Comparison of ENCODE assay signal across 17 mouse cellular contexts in the genomic region with DNA sequence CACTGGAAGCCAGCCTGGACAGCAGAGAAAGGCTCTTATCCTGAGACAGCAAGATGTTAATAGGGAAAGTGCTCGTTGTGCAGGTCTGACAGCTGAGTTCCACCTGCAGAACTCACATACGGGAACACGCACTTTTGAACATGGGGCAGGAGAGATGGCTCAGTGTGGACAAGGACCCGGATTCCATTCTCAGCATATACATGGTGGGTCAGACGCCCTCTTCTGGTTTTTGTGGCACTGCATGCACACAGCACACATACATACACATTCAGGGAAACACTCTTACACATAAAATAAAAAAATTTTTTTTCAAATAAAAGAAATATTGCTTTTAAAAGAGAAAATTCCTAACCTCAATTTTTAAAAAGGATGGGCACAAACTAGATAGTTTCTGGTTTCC. TPM values are rescaled to one million over a fixed set of nuclear protein-coding genes. Genes with fewer than 3 reads are reported as not detected.
A peak's percentile ranks its signal among the peaks of the same experiment; 100 is the strongest.
DNase-seq lines count a peak whose midpoint lies in the region; ATAC-seq and TF ChIP-seq lines count a peak whose summit lies in the region.
"Had no signal": no experiment of that assay in that cellular context is flagged by ENCODE, and none has a peak within 500 bp of the region (broad histone marks: within the 10 kb centered on the region; RNA-seq: fewer than 3 reads in every experiment).

No protein-coding gene starts in this region.

- TF ChIP-seq POLR2A in cerebellum, adult 2 months (IDR thresholded peaks at IDR 0.05; ENCODE audit: borderline replicate concordance, insufficient read depth, low read length): no peak

- H3K9me3 ChIP-seq in heart, embryonic 13.5 days: 0 out of 2 replicates have a peak, but pooled peaks cover 5% of the 10 kb centered on the region
- H3K9me3 ChIP-seq in kidney, postnatal 0 days (replicated peaks; ENCODE audit: low read length): no peaks in the 10 kb centered on the region
- H3K9me3 ChIP-seq: forebrain, embryonic 10.5 days; liver, embryonic 12.5 days had no signal

- H3K27me3 ChIP-seq in cerebellum, adult 2 months (ENCODE audit: control insufficient read depth, insufficient read depth, low read length): no peaks in the 10 kb centered on the region
- H3K27me3 ChIP-seq in heart, embryonic 13.5 days (replicated peaks): no peaks in the 10 kb centered on the region; the same call in 1 of the 2 replicates
- no peaks in the 10 kb centered on the region for H3K27me3 ChIP-seq in kidney, postnatal 0 days (ENCODE audit: insufficient read depth, low read length)

- H3K9ac ChIP-seq in heart, embryonic 13.5 days: peak overlapping the region; percentile 71
- no peak overlapping the region for H3K9ac ChIP-seq in kidney, postnatal 0 days (ENCODE audit: low read depth, low read length)
- H3K9ac ChIP-seq: liver, embryonic 12.5 days had no signal

- no peak for ATAC-seq in heart, embryonic 13.5 days (ENCODE audit: extremely low read depth, insufficient number of reproducible peaks, low FRiP score, low TSS enrichment)
- ATAC-seq in kidney, postnatal 0 days (replicated peaks; ENCODE audit: low FRiP score, low read depth): no peak
- ATAC-seq: liver, embryonic 12.5 days had no signal

- WGBS in cerebellum, adult 2 months: 71% methylated on average over 5 of the region's 5 CpGs
- WGBS in heart, embryonic 13.5 days: 65% methylated on average over 5 of the region's 5 CpGs
- 86% methylated on average over 5 of the region's 5 CpGs for WGBS in kidney, postnatal 0 days

- H3K27ac ChIP-seq in cerebellum, adult 2 months (ENCODE audit: insufficient read depth, low read length): peak overlapping the region; percentile 97
- H3K27ac ChIP-seq in heart, embryonic 13.5 days (replicated peaks): peak overlapping the region; percentile 90
- no peak overlapping the region for H3K27ac ChIP-seq in kidney, postnatal 0 days
- H3K27ac ChIP-seq: liver, embryonic 12.5 days had no signal

- DNase-seq in cerebellum, adult 2 months: peak in 1 of 2 experiments; percentile 42
- DNase-seq in cerebellum, postnatal 4 days (ENCODE audit: low spot score in 2 of 2): no peak
- DNase-seq in heart, adult 18-20 months: no peak
- DNase-seq in kidney, postnatal 0 days (ENCODE audit: low spot score): no peak
- no peak for DNase-seq in kidney, postnatal 14 days
- peak; percentile 42 for DNase-seq in R1 (ENCODE audit: low read depth, low spot score)
- no peak for DNase-seq in layer of hippocampus, postnatal 10 days (ENCODE audit: low spot score in 2 of 2)
- DNase-seq: cerebellum, adult 11 months; kidney, postnatal 25 days; left cerebral cortex, postnatal 4 days; lung, postnatal 14 days; right cerebral cortex, adult 18-20 months; thymus, postnatal 14 days had no signal

- H3K4me1 ChIP-seq in cerebellum, adult 2 months (ENCODE audit: control insufficient read depth, insufficient read depth, low read length): peaks cover 12% of the 10 kb centered on the region
- H3K4me1 ChIP-seq in heart, embryonic 13.5 days: peaks cover 26% of the 10 kb centered on the region
- no peaks in the 10 kb centered on the region; the same call in 1 of the 2 replicates for H3K4me1 ChIP-seq in kidney, postnatal 0 days (replicated peaks; ENCODE audit: insufficient read depth, low read length)

- 0 out of 2 replicates have a peak, but pooled peaks cover 7% of the 10 kb centered on the region for H3K36me3 ChIP-seq in heart, embryonic 13.5 days
- H3K36me3 ChIP-seq in kidney, postnatal 0 days (ENCODE audit: insufficient read depth, low read length): 0 out of 2 replicates have a peak, but pooled peaks cover 4% of the 10 kb centered on the region
- H3K36me3 ChIP-seq: liver, embryonic 12.5 days had no signal

- TF ChIP-seq CTCF in cerebellum, adult 2 months (IDR thresholded peaks at IDR 0.05; ENCODE audit: borderline replicate concordance, insufficient read depth, low read depth, low read length): peak; percentile 42; the same call in 1 of the 2 replicates
- TF ChIP-seq CTCF in kidney, postnatal 0 days (IDR thresholded peaks at IDR 0.05; ENCODE audit: low read depth): peak; percentile 5; the same call in 1 of the 2 replicates

- H3K4me3 ChIP-seq in cerebellum, adult 2 months (replicated peaks; ENCODE audit: insufficient read depth, low read depth, low read length): peak overlapping the region; percentile 75
- H3K4me3 ChIP-seq in heart, embryonic 13.5 days: no peak overlapping the region; the same call in 1 of the 2 replicates
- H3K4me3 ChIP-seq in kidney, postnatal 0 days (replicated peaks; ENCODE audit: low read depth, low read length): no peak overlapping the region
- H3K4me3 ChIP-seq: liver, embryonic 12.5 days had no signal

- peak overlapping the region; percentile 68 for H3K4me2 ChIP-seq in heart, embryonic 13.5 days
- H3K4me2 ChIP-seq in kidney, postnatal 0 days (ENCODE audit: low read length): no peak overlapping the region
- H3K4me2 ChIP-seq: liver, embryonic 12.5 days had no signal

RNA-seq across cellular contexts. Expression of gene Hlcs, which starts 11.7 kb away (rescaled TPM):
- polyA plus RNA-seq in cerebellum, adult 2 months (2012; rRNA removed): 17.5 and 19.3 TPM in 2 replicates
- polyA plus RNA-seq in heart, embryonic 13.5 days (2015; fragmentation: Nextera tagmentation; extraction: Ambion mirVana): 7.6 and 8.0 TPM in 2 replicates
- 1 to 10 TPM; 7.3 to 9.1 TPM for total RNA-seq in heart, adult 18-20 months (2021)
- polyA plus RNA-seq in kidney, postnatal 0 days (2015; fragmentation: Nextera tagmentation; extraction: Ambion mirVana): 5.0 and 5.9 TPM in 2 replicates
- 10 to 100 TPM; 12.1 to 14.1 TPM for total RNA-seq in layer of hippocampus, postnatal 10 days (2021)

RNA-seq across cellular contexts. Expression of gene Ripply3, which starts 26.5 kb away (rescaled TPM):
- 0.46 TPM in 2 replicates for polyA plus RNA-seq in cerebellum, adult 2 months (2012; rRNA removed)
- polyA plus RNA-seq in heart, embryonic 13.5 days (2015; fragmentation: Nextera tagmentation; extraction: Ambion mirVana): 5.0 and 6.0 TPM in 2 replicates
- total RNA-seq in heart, adult 18-20 months (2021): 1 to 10 TPM; 3.7 to 4.0 TPM
- polyA plus RNA-seq in kidney, postnatal 0 days (2015; fragmentation: Nextera tagmentation; extraction: Ambion mirVana): 14.0 and 14.9 TPM in 2 replicates
- total RNA-seq in layer of hippocampus, postnatal 10 days (2021): under 1 TPM; 0.32 to 0.42 TPM
- total RNA-seq: granulocyte monocyte progenitor cell, adult 5-6 weeks had no signal
